Mouse (Mus musculus) gastrocnemius, postnatal 4 days (tissue): Measurements from ENCODE around the gene Trim46. TPM values are rescaled to one million over a fixed set of nuclear protein-coding genes. Genes with fewer than 3 reads are reported as not detected.

Experiments
- DNase-seq, 2 experiments: peaks; one replicate each; pipeline ENCODE4 v3.0.0; 2021 to 2022; ENCODE audit warnings: low spot score in 2 of 2, mixed read lengths in 2 of 2
- long read RNA-seq, 2 experiments: library from polyadenylated mRNA; stranded (forward); transcript quantifications; one replicate each; pipeline ENCODE4 v2.0.0; 2021
- total RNA-seq, 2 experiments: library from RNA; stranded (reverse); gene quantifications; 2 replicates each; pipeline ENCODE4 v1.2.3; 2021

Gene Trim46
- under 1 TPM; 0.73 to 0.83 TPM for total RNA-seq
- long read RNA-seq, experiment 1, partial matches to known transcripts: 0 of 1 reads
- long read RNA-seq, experiment 1, other reads (novel, unspliced or antisense): 1 of 1 reads
- long read RNA-seq, experiment 2: 0 reads

- peak; percentile 78 to 90 for DNase-seq
These were observed at the start of gene Trim46 for GRCm38 (mm10) chr3:89246261-89247100. Gene Trim46, minus strand, starts transcription at chr3:89246309.

DNA sequence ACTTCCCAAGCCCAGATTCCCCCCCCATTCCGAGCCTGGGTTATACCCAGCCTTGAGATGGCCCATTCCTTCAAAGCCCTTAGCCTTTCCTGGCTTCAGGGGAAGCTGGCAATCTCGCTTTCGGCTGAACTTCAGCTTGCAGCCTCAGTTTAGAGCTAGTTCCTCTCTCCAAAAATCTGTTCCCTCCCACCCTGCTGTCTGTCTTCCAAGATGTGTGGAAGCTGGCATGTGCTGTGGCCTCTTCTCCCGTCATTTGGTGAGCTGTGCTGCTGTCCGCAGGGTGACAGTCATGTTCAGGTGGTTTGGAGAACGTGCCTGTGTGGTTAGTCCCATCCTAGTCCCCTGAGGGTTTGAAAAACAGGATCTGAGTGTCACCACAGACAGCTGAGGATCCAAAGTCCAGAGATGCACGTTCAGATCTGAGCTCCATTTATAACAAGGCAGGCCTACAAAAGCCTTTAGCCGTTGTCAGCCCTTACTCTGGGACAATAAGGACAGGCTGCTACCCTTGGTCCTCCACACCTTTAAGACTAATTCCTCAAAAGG lies 49.6 kb upstream of the Trim46 start:
- no peak for DNase-seq

GRCm38 (mm10) chr3:89294195-89294594 lies 48.1 kb upstream of the Trim46 start:
- no peak for DNase-seq

- DNase-seq: no peak
These were observed 47.3 kb upstream of the Trim46 start for GRCm38 (mm10) chr3:89293247-89293918.

DNA sequence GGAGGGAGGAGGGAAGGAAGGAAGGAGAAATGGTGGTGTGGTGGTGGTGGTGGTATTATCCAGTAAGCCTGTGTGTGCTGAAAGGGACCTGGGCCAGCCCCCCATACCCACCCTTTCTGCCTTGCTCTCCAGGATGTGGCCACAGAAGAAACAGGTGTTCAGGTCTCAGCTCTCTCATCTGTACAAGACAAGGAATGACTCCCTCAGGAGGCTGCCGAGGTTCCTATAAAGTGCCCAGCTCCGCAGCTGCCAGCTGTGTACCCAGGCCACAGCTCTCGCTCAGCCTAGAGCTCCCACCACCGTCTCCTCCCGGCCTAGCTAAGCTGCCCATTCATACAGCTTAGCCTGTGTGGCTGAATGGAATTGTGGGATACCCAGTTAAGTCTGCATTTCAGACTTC lies 46.2 kb upstream of the Trim46 start:
- DNase-seq: no peak

DNA sequence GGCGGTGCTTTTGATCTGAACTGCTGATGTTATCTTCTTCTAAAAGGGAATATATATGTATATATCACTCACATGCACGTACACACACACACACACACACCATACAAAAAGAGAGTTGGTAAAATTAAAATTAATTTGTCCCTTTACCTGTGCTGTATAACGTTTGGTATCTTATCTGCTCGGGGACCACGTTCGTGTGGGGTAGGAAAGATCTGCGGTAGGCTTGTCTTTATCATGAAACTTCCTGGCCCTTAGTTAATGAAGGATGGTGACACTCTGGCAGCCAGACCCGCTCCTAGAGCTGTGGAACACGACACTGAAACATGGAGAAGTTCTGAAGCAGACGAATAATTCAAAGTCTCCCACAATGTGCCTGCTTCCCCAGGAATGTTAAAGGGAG lies 45.8 kb upstream of the Trim46 start:
- no peak for DNase-seq

GRCm38 (mm10) chr3:89288503-89288928 lies 42.4 kb upstream of the Trim46 start:
- DNase-seq: no peak

GRCm38 (mm10) chr3:89287286-89287685 lies 41.2 kb upstream of the Trim46 start:
- no peak for DNase-seq

DNA sequence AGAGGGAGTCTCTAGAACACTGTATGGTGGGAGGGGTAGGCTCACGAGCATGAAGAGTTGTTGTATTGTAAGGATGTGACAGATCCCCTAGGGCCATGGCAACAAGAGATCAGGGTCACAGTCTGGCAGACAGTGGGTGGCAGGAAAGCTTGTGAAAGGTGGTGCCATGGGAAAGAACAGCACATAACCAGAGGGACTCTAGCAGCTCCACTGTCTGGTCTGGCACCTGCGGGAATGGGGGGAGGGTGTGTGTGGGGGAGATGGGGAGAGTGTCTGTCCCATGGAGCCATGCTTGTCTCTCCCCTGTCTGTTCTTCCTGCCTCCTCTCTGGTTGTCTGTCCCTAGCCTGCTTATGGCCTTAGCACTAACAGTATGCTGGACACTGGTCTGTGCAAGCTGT lies 39.4 kb upstream of the Trim46 start:
- DNase-seq: no peak

GRCm38 (mm10) chr3:89284261-89284660 lies 38.2 kb upstream of the Trim46 start:
- DNase-seq: no peak

- no peak for DNase-seq
These were observed 36.2 kb upstream of the Trim46 start for GRCm38 (mm10) chr3:89282291-89282643.

- DNase-seq: peak; percentile 80 to 83
These were observed 35.6 kb upstream of the Trim46 start for GRCm38 (mm10) chr3:89281579-89282290.

DNA sequence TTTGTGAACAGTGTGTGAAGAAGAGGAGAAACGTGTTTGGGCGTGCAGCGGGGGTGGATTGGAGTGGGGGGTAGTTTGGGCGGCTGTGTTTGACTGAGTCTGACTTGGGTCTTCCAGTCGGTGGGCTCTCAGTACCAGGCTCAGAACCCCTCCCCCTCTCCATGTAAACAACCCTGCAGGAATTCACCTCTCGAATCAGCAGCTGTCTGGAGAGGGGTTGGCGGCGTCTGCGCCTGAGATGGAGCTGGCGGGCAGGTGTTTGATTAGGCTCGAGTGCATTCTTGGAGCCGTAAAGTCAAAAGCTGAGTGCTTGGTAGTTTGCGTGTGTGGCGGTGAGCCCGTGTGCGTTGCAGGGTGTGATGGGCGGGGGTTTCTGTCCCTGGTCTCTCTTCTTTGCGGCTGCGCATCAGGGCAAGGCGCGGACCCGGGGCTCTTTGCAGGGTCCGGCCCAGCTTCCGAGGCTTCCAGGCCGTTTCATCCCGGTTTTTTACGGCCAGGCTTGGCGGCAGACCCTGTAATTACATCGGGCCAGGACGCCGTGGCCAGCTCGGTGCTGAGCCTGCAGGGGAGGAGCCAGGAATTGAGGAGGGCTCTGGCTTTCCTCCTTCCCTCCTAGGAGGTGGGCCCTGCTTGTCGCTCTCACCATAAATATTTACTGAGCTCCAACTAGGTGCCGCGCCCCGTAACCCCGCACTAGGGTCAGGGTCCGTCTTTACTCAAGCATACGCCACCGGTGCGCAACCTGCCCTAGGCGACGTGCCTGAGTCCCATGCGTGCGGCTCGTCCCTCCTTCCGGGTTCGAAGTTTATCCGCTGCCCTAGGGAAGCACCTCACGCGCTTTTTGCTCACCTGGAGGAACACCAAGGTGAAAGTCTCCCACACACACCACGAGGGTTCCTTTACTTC lies 34.8 kb upstream of the Trim46 start, which contains the start of gene Efna1:
Gene Efna1 (minus strand): TSS at position 537 of the 906 bp plus-strand sequence.
- DNase-seq: peak; percentile 35 to 60

- no peak for DNase-seq
These were observed 34.0 kb upstream of the Trim46 start for GRCm38 (mm10) chr3:89280050-89280605.

- DNase-seq: peak; percentile 61 to 76
These were observed 33.2 kb upstream of the Trim46 start for GRCm38 (mm10) chr3:89279153-89279890.

DNA sequence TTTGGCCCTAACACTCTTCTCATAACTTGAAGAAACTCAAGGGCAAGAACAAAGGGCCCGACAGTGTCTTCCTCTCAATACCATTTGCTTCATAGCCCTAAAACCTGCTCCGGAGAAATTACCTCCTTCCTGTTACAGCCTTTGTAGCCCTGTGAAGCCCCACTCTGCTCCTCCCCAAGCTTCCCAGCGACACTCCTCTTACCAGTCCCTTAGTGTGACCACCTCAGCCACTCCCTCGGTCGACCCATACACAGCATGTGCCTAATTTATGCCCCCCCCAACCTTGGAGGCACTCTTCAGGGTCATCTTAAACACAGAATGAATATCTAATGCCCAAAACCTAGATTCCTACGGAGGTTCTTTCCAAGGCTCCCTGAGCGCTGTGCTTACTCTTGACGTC lies 32.5 kb upstream of the Trim46 start:
- DNase-seq: no peak

DNA sequence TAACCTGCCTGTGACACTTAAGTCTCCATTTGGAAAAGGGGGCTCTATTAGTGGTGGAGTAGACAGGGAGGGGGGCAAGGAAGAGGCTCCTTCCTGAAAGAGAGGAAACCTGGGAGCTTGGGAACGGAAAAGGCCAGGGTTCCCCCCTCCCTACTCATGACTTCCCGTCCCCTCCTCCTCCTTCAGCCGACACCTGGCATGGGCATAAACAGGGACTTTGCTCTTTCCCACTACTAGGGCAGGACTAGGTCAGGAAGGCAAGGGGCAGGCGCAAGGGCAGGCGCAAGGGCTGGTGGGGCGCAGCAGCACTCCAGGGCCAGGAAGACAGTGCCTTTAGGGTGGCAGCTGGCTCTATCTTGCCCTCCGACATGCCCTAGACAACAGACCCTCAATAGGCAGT lies 32.0 kb upstream of the Trim46 start:
- DNase-seq: no peak

GRCm38 (mm10) chr3:89277281-89278021 lies 31.3 kb upstream of the Trim46 start:
- no peak for DNase-seq
